Mouse (Mus musculus): ENCODE measurements at regions not wholly inside any gene's neighbourhood (a gene's known extent, or its start where the extent isn't known, plus 50 kb on each side); places are given as distances from the start of the nearest gene placed in this dataset.

DNA sequence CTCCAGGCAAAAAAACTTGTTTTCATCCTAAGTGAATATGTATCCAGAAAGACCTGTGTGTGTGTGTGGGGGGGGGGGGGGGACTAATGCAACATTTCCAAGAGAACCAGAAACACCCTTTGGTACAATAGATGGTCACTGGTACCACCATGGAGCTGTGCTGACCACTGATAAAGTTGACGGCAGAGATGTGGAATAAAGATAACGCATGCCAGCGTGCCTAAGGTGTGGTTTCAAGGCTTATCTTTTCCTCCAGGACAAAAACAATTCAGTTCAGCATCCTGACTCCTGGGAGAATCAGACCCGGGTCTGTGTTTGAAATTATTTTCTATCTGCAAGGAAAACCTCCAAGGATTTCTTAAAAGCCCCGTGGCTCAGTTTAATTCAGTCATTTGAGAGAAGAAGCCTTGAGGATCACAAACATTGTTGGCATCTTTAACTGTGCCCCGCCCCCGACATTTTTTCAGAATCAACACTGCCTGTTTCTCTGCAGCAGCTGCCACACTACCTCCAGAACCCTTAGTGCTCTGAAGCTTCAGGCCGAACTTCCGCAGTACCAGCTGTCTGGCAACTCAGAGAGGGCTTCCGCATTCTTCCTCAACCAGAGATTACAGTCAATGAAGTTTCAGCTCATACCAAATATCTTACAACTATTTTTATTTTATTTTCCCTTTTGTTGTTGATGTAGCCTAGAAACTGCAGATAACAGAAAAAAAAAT lies 118.5 kb upstream of the Gm10306 start:
- Histone ChIP-seq H3K4me1 (ENCODE audit: control insufficient read depth, insufficient read depth, low read length) (no peaks in the 10 kb centered on the region), H3K27ac (ENCODE audit: insufficient read depth, low read depth, low read length) (no peak overlapping the region), H3K4me3 (ENCODE audit: insufficient read depth, low read length) (no peak overlapping the region)
- TF ChIP-seq POLR2A (IDR thresholded peaks at IDR 0.05; ENCODE audit: borderline replicate concordance, low read depth, low read length) (no peak), CTCF (IDR thresholded peaks at IDR 0.05; ENCODE audit: low read depth, low read length) (no peak)

DNA sequence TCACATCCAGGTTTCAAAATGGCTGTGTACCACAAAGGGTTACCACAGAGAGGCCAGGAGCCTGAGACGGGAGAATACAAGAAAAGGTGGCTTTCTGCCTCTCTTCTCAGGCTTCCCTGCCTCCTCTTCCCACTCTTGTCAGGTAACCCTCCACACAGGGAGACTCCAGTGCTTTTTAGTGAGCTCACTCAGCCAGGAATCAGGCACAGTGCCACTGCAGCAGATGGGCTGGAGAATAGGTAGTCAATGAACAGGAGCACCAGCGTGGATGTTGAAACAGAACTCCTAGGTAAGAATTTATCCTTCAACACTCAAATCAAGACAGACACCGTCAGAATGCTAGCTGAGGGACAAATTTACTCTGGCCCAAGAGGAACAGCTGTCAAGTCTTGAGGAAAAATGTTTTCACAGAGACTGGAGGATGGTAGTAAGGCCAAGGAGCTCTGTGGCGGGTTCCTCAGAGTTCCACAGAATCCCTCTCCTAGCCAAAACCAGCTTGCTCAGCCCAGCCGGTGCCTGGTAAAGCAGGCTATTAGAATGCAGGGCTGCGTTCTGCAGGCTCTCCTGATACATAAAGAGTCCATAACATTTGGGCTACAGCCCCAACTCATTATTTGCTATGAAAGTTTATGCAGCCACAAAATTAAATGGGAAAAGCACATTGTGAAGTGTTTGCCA lies 117.0 kb upstream of the Gm10306 start:
- no peak overlapping the region for H3K4me3 ChIP-seq (ENCODE audit: insufficient read depth, low read length)
- H3K27ac ChIP-seq (ENCODE audit: insufficient read depth, low read depth, low read length) = no peak overlapping the region
- no peak for TF ChIP-seq POLR2A (IDR thresholded peaks at IDR 0.05; ENCODE audit: borderline replicate concordance, low read depth, low read length)
- TF ChIP-seq CTCF (IDR thresholded peaks at IDR 0.05; ENCODE audit: low read depth, low read length) = no peak
- H3K4me1 ChIP-seq (ENCODE audit: control insufficient read depth, insufficient read depth, low read length) = no peaks in the 10 kb centered on the region

DNA sequence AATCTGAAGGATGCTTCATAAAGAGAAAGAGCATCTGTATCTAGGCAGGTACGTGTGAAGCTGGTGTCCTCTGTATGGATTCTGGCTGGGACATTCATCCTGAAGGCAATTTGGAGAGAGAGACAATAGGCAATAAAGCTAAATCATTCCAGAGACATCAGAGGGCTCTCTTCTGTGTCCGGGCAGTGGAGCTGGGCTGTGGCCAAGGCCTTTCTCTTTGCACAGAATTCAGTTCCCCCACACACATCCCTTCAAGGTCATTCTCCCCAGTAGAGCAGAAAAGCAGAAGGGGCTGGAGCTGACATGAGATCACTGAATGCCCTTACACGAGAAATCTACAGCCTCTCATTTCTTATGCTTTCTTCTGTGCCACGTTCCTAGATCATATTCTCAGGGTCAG lies 109.7 kb upstream of the Gm10306 start:
- no peak overlapping the region for H3K4me3 ChIP-seq (ENCODE audit: insufficient read depth, low read length)
- TF ChIP-seq CTCF (IDR thresholded peaks at IDR 0.05; ENCODE audit: low read depth, low read length) (no peak), POLR2A (IDR thresholded peaks at IDR 0.05; ENCODE audit: borderline replicate concordance, low read depth, low read length) (no peak)
- H3K4me1 ChIP-seq (ENCODE audit: control insufficient read depth, insufficient read depth, low read length) = no peaks in the 10 kb centered on the region
- no peak overlapping the region for H3K27ac ChIP-seq (ENCODE audit: insufficient read depth, low read depth, low read length)
